Mouse (Mus musculus): ENCODE measurements at regions not wholly inside any gene's neighbourhood (a gene's known extent, or its start where the extent isn't known, plus 50 kb on each side); places are given as distances from the start of the nearest gene placed in this dataset.

- TF ChIP-seq CTCF (IDR thresholded peaks at IDR 0.05) (no peak), EP300 (IDR thresholded peaks at IDR 0.05) (no peak)
Observed at GRCm38 (mm10) chr4:124154627-124155026, 236.8 kb upstream of the 4930535I16Rik start.

Data from lung, postnatal 0 days (tissue).